Mouse (Mus musculus): Measurements from ENCODE around the gene Hspb9.

DNA sequence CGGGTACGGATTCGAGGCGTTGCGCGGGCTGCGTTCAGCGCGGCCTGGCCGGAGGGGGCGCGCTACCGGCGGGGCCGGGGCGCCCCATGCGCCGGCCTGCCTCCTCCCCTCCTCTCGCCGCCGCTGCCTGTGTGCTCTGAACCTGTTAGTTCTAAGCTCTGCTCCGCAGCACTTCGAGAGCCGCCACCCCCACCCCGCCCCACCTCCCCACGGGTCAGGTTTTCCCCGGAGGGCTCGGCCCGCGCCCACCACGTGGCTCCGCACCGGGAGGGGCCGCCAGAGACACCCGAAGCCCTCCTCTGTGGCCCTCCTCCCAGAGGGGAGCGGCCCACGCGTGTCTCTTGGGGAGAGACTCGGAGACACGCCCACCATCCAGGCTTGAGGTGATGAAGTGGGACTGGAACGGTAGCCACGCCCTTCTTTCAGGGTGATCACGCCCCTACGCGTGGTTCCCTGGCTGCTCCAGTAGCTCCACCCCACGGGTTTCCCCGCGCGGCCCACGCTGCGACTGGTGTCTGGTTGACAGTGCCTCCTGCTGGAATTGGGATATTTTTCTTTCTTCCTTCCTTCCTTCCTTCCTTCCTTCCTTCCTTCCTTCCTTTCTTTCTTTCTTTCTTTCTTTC, 46.1 kb downstream of the Hspb9 start, which contains the start of gene Kcnh4:
- no peak for TF ChIP-seq JUND (IDR thresholded peaks at IDR 0.05; ENCODE audit: low read depth, low read length)
- TF ChIP-seq ETS1 (IDR thresholded peaks at IDR 0.05; ENCODE audit: low read depth, low read length), result no peak
- no peak; the same call in 1 of the 2 replicates for TF ChIP-seq RAD21 (IDR thresholded peaks at IDR 0.05; ENCODE audit: low read depth, low read length)
- no peak for TF ChIP-seq ELF1 (IDR thresholded peaks at IDR 0.05; ENCODE audit: low read depth, low read length)
- no peak for TF ChIP-seq POLR2A (IDR thresholded peaks at IDR 0.05; ENCODE audit: control insufficient read depth in 1 of 2, insufficient read depth in 1 of 2, low read depth in 1 of 2, low read length in 2 of 2, poor library complexity in 1 of 2)
